Mouse (Mus musculus) lung, embryonic 15.5 days (tissue): ENCODE results near the gene Scyl2. TPM values are rescaled to one million over a fixed set of nuclear protein-coding genes. Genes with fewer than 3 reads are reported as not detected.
"Not testable (repeated sequence)": the region's sequence is repeated elsewhere in the genome, so short reads cannot be mapped to it uniquely, and the experiment has no call there.

Experiments
- ATAC-seq: fragments of 200-750 bp; cut with Nextera tagmentation; 2 replicates; pipeline ENCODE4 v1.8.0; 2017; ENCODE audit warnings: moderate number of reproducible peaks, borderline replicate concordance; ENCODE audit not compliant: low FRiP score, low TSS enrichment; ENCODE audit errors: extremely low read depth
- H3K27ac ChIP-seq: fragments of 300-500 bp; sonication (generic); 2 replicates; pipeline ENCODE4 v1.5.1; 2015; ENCODE audit warnings: moderate library complexity, mild to moderate bottlenecking, inconsistent platforms
- H3K27me3 ChIP-seq: fragments of 300-500 bp; sonication (generic); 2 replicates; pipeline ENCODE4 v1.6.1; 2015; ENCODE audit warnings: inconsistent platforms
- H3K36me3 ChIP-seq: fragments of 300-500 bp; sonication (generic); 2 replicates; pipeline ENCODE4 v1.6.1; 2015; ENCODE audit warnings: inconsistent platforms
- H3K4me1 ChIP-seq: fragments of 300-500 bp; sonication (generic); 2 replicates; pipeline ENCODE4 v1.6.1; 2015; ENCODE audit warnings: inconsistent platforms
- H3K4me2 ChIP-seq: fragments of 300-500 bp; sonication (generic); 2 replicates; pipeline ENCODE4 v1.6.1; 2015; ENCODE audit warnings: inconsistent platforms, mild to moderate bottlenecking, moderate library complexity
- H3K4me3 ChIP-seq: fragments of 300-500 bp; sonication (generic); 2 replicates; pipeline ENCODE4 v1.5.1; 2015; ENCODE audit warnings: mild to moderate bottlenecking, inconsistent platforms
- H3K9ac ChIP-seq: fragments of 300-500 bp; sonication (generic); 2 replicates; pipeline ENCODE4 v1.6.1; 2015; ENCODE audit warnings: inconsistent platforms
- H3K9me3 ChIP-seq: fragments of 300-500 bp; sonication (generic); 2 replicates; pipeline ENCODE4 v1.6.1; 2016; ENCODE audit warnings: inconsistent platforms
- WGBS: fragments of 180-500 bp; shearing (Covaris S2); methylation state at CpG from one replicate; pipeline ENCODE4 v1.1.7; 2015; 5-methylcytosine and 5-hydroxymethylcytosine counted together
- polyA plus RNA-seq: library from polyadenylated mRNA; unstranded; fragments of >200 nt; fragmentation: Nextera tagmentation; extraction: Ambion mirVana; gene quantifications from 2 replicates; pipeline ENCODE4 v1.2.1, GENCODE M21; 2015

Gene Scyl2
- polyA plus RNA-seq, 1 experiment from 2014 or later, result 7.8 TPM

- H3K4me2 ChIP-seq, result no peak overlapping the region
- H3K4me1 ChIP-seq, result no peaks in the 10 kb centered on the region
- H3K27me3 ChIP-seq, result no peaks in the 10 kb centered on the region
- no peak for ATAC-seq
- H3K27ac ChIP-seq, result no peak overlapping the region
- H3K4me3 ChIP-seq, result no peak overlapping the region
- WGBS, result 76% methylated on average over 4 of the region's 4 CpGs
- H3K36me3 ChIP-seq, result no peaks in the 10 kb centered on the region
- H3K9me3 ChIP-seq, result no peaks in the 10 kb centered on the region
- H3K9ac ChIP-seq, result no peak overlapping the region
Measured at GRCm38 (mm10) chr10:89676609-89677008, 9.5 kb downstream of the Scyl2 start.

GRCm38 (mm10) chr10:89670371-89670770, 15.7 kb downstream of the Scyl2 start:
- ATAC-seq, result not testable (repeated sequence)
- 93% methylated on average over 5 of the region's 5 CpGs for WGBS

GRCm38 (mm10) chr10:89667571-89667970, 18.5 kb downstream of the Scyl2 start:
- Histone ChIP-seq H3K9me3 (no peaks in the 10 kb centered on the region), H3K36me3 (0 out of 2 replicates have a peak, but pooled peaks cover 2% of the 10 kb centered on the region), H3K4me1 (no peaks in the 10 kb centered on the region), H3K27ac (no peak overlapping the region), H3K9ac (no peak overlapping the region), H3K27me3 (no peaks in the 10 kb centered on the region), H3K4me3 (no peak overlapping the region), H3K4me2 (no peak overlapping the region)
- no peak for ATAC-seq
- WGBS, result 85% methylated on average over 7 of the region's 7 CpGs

More at GRCm38 (mm10) chr10:89670371-89670770, 15.7 kb downstream of the Scyl2 start:
- H3K9me3 ChIP-seq, H3K4me3 ChIP-seq, H3K4me2 ChIP-seq, H3K36me3 ChIP-seq, H3K4me1 ChIP-seq, H3K27ac ChIP-seq, H3K27me3 ChIP-seq, H3K9ac ChIP-seq: not testable (repeated sequence)

- no peak for ATAC-seq
- Histone ChIP-seq H3K27ac (no peak overlapping the region), H3K27me3 (no peaks in the 10 kb centered on the region), H3K9ac (no peak overlapping the region), H3K4me1 (no peaks in the 10 kb centered on the region), H3K4me2 (no peak overlapping the region), H3K36me3 (peaks cover 14% of the 10 kb centered on the region), H3K9me3 (no peaks in the 10 kb centered on the region), H3K4me3 (no peak overlapping the region)
- WGBS, result 90% methylated on average over 9 of the region's 9 CpGs
Measured at GRCm38 (mm10) chr10:89665679-89666078, 20.4 kb downstream of the Scyl2 start.

- no peaks in the 10 kb centered on the region for H3K9me3 ChIP-seq
Measured at GRCm38 (mm10) chr10:89664977-89665645, 21.0 kb downstream of the Scyl2 start.

GRCm38 (mm10) chr10:89656366-89656765, 29.7 kb downstream of the Scyl2 start:
- WGBS, result 70% methylated on average over 5 of the region's 5 CpGs
- Histone ChIP-seq H3K4me1 (no peaks in the 10 kb centered on the region), H3K9ac (no peak overlapping the region), H3K4me2 (no peak overlapping the region), H3K27me3 (no peaks in the 10 kb centered on the region), H3K4me3 (no peak overlapping the region), H3K9me3 (no peaks in the 10 kb centered on the region), H3K27ac (no peak overlapping the region), H3K36me3 (peaks cover 45% of the 10 kb centered on the region)
- ATAC-seq, result no peak

More at GRCm38 (mm10) chr10:89664977-89665645, 21.0 kb downstream of the Scyl2 start:
- H3K4me2 ChIP-seq, result no peak overlapping the region
- no peak for ATAC-seq
- no peak overlapping the region for H3K4me3 ChIP-seq
- H3K27ac ChIP-seq, result no peak overlapping the region
- no peaks in the 10 kb centered on the region for H3K27me3 ChIP-seq
- no peaks in the 10 kb centered on the region for H3K4me1 ChIP-seq
- no peak overlapping the region for H3K9ac ChIP-seq
- H3K36me3 ChIP-seq, result peaks cover 14% of the 10 kb centered on the region
- WGBS, result 92% methylated on average over 8 of the region's 8 CpGs

- Histone ChIP-seq H3K9me3 (no peaks in the 10 kb centered on the region), H3K36me3 (peaks cover 41% of the 10 kb centered on the region), H3K4me1 (no peaks in the 10 kb centered on the region), H3K27me3 (no peaks in the 10 kb centered on the region), H3K4me3 (no peak overlapping the region), H3K4me2 (no peak overlapping the region), H3K27ac (no peak overlapping the region), H3K9ac (no peak overlapping the region)
- WGBS, result 85% methylated on average over 8 of the region's 8 CpGs
- no peak for ATAC-seq
Measured at GRCm38 (mm10) chr10:89652912-89653311, 33.2 kb downstream of the Scyl2 start.

- H3K27ac ChIP-seq, result no peak overlapping the region
- no peak overlapping the region for H3K9ac ChIP-seq
- H3K4me3 ChIP-seq, result no peak overlapping the region
- ATAC-seq, result no peak
- WGBS, result 80% methylated on average over 1 of the region's 1 CpGs
- no peaks in the 10 kb centered on the region for H3K27me3 ChIP-seq
- no peak overlapping the region for H3K4me2 ChIP-seq
- H3K4me1 ChIP-seq, result no peaks in the 10 kb centered on the region
- peaks cover 31% of the 10 kb centered on the region for H3K36me3 ChIP-seq
- H3K9me3 ChIP-seq, result no peaks in the 10 kb centered on the region
Measured at GRCm38 (mm10) chr10:89651691-89652090, 34.4 kb downstream of the Scyl2 start.

GRCm38 (mm10) chr10:89646918-89647317, 39.2 kb downstream of the Scyl2 start:
- ATAC-seq, result no peak
- Histone ChIP-seq H3K4me3 (no peak overlapping the region), H3K4me2 (no peak overlapping the region), H3K4me1 (no peaks in the 10 kb centered on the region), H3K27ac (no peak overlapping the region), H3K36me3 (peaks cover 8% of the 10 kb centered on the region), H3K9me3 (no peaks in the 10 kb centered on the region), H3K27me3 (no peaks in the 10 kb centered on the region), H3K9ac (no peak overlapping the region)
- WGBS, result 80% methylated on average over 9 of the region's 9 CpGs

GRCm38 (mm10) chr10:89637001-89637400, 49.1 kb downstream of the Scyl2 start:
- Histone ChIP-seq H3K9me3 (no peaks in the 10 kb centered on the region), H3K27me3 (no peaks in the 10 kb centered on the region), H3K36me3 (peaks cover 20% of the 10 kb centered on the region), H3K27ac (no peak overlapping the region), H3K9ac (no peak overlapping the region), H3K4me2 (no peak overlapping the region), H3K4me1 (no peaks in the 10 kb centered on the region), H3K4me3 (no peak overlapping the region)
- WGBS, result 75% methylated on average over 3 of the region's 3 CpGs
- ATAC-seq, result no peak

GRCm38 (mm10) chr10:89635018-89635417, 51.1 kb downstream of the Scyl2 start:
- H3K36me3 ChIP-seq, result 0 out of 2 replicates have a peak, but pooled peaks cover 2% of the 10 kb centered on the region
- H3K4me1 ChIP-seq, result no peaks in the 10 kb centered on the region
- no peak overlapping the region for H3K27ac ChIP-seq
- no peak for ATAC-seq
- H3K9me3 ChIP-seq, result no peaks in the 10 kb centered on the region
- no peak overlapping the region for H3K4me3 ChIP-seq
- no peak overlapping the region for H3K4me2 ChIP-seq
- H3K27me3 ChIP-seq, result no peaks in the 10 kb centered on the region
- no peak overlapping the region for H3K9ac ChIP-seq
- 82% methylated on average over 5 of the region's 5 CpGs for WGBS

GRCm38 (mm10) chr10:89633736-89634426, 52.2 kb downstream of the Scyl2 start:
- H3K27ac ChIP-seq, result no peak overlapping the region
- no peak overlapping the region for H3K4me2 ChIP-seq
- H3K9me3 ChIP-seq, result no peaks in the 10 kb centered on the region
- WGBS, result 80% methylated on average over 7 of the region's 7 CpGs
- H3K4me1 ChIP-seq, result no peaks in the 10 kb centered on the region
- no peaks in the 10 kb centered on the region for H3K36me3 ChIP-seq
- no peaks in the 10 kb centered on the region for H3K27me3 ChIP-seq
- ATAC-seq, result no peak
- H3K4me3 ChIP-seq, result no peak overlapping the region
- no peak overlapping the region for H3K9ac ChIP-seq
